Mouse (Mus musculus) induced T-regulatory cell, adult 2 months (primary cell): ENCODE results near the gene Slc30a4.

Source experiments
- DNase-seq: peaks from one replicate; pipeline ENCODE4 v3.0.0-alpha.2; 2012; ENCODE audit warnings: low read depth

Slc30a4 gene

GRCm38 (mm10) chr2:122681379-122682137, 20.9 kb downstream of the Slc30a4 start:
- DNase-seq: peak; percentile 33

DNA sequence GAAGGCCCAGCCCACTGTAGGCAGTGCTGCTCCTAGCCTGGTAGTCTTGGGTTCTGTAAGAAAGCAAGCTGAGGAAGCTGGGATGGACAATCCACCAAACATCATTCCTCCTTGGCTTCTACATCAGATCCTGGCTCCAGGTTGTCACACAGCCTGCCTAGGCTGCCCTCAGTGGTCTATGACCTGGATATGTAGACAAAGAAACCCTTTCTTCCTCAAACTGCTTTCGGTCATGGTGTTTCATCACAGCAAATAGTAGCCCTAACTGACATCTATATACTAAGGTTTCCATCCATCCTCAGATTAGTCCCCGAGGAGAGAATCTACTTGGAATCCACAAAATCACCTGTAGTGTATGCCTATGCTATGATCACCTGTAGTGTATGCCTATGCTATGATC, 27.3 kb downstream of the Slc30a4 start:
- DNase-seq: no peak

DNA sequence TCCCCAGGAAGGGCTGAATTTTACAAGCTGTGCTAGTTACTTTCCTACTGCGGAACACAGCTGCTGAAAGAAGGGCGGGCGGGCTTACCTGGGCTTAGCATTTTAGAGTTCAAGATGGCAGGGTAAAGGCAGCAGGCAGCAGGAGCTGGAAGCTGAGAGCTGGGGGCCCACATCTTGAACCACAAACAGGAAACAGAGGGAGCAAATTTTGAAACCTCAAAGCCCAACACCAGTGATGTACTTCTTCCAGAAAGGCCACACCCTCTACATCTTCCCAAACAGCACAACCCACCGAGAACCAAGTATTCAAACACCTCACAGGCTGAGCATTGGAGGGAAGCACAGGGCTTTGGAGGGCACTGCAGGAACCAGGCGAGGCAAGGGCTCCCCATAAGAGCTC, 29.6 kb downstream of the Slc30a4 start:
- peak; percentile 37 for DNase-seq

DNA sequence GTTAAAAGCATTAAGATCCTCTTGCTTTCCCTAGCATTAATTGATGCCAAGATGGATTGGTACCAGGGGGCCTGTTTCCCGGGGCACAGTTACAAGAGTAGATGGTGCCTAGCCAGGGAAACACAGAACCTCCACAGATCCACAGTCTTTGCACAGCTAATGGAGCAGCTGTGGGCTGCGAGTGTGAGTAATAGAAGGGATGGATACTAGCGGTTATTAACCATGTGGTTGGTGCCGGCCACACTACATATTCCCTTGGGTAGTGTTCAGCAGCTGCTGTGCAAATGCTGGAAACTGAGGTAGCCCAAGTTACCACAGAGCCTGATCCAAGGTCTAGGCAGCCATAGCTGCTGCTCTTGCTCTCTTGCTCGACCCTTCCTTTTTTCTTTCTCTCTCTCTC, 30.7 kb downstream of the Slc30a4 start:
- DNase-seq: no peak

DNA sequence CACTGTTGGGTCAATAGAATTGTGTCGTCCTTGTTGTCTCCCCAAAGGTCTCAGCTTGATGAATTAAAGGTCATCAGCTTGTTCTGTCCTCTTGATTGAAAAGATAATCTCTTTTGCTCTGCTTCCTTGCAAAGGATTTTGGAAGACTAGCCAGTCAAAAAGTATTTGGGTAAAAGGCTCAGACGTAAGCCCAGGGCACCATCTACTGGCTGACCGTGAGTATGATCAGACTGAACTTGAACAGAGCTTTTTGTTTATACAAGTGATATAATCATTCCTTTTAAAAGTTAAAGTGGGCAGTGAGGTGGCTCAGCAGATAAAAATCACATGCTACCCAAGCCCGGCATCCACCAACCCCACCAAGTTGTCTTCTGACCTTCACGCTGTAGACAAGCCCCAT, 34.6 kb downstream of the Slc30a4 start:
- peak; percentile 75 for DNase-seq

GRCm38 (mm10) chr2:122665973-122666875, 36.2 kb downstream of the Slc30a4 start:
- peak; percentile 83 for DNase-seq

DNA sequence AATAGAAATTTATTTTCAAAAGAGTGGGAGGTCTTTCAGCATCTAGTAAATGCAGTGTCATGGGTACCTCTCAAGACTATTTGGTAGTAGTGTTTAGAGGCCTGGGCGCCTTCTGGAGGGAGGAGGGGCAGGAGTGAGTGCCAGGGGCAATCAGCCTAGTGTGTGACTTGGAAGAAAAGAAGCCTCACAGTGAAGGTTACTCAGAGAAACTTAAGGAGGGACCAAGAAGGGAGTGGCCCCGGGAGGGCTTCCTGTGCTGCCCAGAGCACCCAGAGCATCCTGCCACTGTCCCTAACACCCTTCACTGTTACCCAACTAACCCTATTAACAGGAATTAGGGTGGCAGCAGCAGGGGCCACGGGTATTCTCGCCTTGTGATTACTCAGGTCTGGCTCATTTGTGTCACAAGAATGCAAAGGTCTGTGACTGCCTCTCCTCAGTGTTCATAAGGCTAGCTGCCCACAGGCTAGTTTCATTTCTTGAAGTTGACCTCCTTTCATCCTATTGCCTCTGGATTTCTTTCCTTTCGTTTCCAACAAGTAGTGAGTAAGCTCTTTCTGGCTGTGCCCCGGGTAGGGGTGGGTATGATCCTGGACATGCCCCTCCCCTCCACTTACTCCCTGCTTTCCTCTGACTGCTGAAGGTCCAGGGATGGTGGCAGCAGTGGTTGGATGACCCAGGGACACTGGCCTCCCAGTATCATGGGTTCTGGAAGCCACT, 37.0 kb downstream of the Slc30a4 start:
- peak; percentile 27 for DNase-seq

DNA sequence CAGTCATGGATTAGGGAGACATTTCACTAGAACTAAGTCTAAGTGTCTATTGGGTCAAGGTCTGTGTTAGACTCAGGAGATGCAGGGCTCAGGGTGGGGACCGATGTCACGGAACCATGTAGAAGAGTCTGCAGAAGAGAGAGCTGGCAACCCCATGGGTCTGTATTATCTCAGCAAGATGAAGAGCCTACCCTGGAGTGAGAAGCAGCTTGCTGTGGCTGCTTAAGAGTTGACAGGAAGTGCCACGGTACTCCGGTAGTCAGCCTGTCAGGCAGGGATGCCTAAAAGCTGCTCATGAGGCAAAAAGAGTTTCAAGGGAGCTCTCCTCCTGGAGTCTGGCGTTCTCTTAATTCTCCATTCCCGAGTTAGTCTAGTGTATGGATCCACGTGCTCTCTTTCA, 42.6 kb downstream of the Slc30a4 start:
- DNase-seq: peak; percentile 11

GRCm38 (mm10) chr2:122657707-122658524, 44.5 kb downstream of the Slc30a4 start:
- DNase-seq: no peak

DNA sequence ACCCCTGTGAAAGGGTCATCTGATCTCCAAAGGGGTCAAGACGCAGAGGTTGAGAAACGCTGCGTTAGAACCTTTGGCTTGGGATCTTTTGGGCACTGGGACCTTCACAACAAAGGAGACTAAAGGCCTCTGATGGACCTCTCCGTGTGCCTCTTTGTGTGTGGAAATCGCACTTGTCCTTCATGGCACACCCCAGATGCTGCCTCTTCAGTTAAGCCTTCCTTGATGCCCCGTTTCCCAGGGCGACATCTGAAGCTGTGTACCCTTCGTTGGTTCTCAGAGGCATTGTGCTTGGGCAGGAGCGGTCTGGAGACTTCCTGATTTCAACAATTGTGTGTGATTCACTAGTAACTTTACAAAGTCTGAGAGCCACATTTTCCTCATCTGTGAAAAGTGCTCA, 45.7 kb downstream of the Slc30a4 start:
- DNase-seq: no peak

DNA sequence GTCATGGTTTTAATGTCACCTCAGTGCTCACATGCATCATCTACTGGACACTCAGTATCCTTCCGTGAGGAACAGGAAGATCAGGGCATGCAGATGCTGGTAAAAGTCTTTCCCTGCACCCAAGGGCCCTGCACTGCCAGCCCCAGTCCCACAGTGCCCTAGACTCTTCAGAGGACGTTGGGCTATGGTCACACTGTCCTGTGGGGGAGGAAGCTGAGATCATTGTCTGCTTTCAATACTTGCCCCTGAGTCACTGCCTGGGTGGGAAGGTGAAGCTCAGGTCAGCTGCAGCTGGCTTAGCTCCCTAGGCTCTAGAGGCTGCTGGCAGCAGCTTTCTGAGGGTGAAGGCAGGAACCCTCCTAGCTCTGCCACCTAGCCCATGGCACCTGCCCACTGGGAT, 46.4 kb downstream of the Slc30a4 start:
- no peak for DNase-seq

DNA sequence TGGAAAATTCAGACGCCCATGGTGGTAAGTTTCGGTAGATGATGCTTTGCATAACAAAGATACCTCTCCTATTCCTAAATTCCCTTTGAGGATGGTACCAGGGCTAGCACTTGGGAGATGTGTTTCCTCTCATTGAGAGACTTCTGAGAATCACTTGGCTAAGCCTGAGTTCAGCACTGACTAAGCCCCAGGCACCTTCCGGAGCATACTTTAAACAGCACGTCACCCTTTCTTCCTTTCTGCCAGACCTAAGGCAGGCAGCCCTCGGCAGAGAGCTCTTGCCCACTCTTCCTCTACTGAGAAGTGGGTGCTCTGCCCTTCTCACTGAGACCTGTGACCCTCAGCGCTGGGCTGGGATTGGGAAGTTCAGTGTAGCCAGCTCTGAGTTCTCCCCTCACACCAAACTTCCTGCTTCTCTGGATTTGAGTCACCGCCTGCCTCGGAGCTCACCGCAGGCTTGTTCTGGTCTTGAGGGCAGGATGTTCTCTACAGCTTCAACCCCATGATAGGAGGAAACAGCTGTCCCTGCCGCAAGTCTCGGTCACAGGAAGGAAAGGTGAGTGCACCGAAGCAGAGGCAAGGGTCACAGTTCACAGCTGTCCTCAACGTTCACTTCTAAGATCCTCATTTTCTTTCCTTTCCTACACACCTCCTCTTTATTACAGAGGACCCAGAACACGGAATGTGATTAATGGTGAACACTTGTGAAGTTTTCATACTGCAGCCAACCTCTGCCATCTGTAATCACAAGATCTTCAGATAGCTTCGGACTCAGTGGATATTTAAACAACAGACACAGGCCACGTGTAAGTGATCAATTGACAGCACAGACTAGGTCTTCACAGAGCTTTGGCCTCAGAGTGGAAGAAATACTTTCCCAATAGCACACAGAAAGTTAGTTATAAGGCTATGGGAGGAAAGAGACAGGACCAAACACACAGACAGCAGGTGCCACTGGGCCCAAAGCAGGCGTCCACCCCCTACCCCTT, 50.1 kb downstream of the Slc30a4 start:
- DNase-seq: peak; percentile 90

- no peak for DNase-seq
Observed at GRCm38 (mm10) chr2:122638673-122639072, 63.8 kb downstream of the Slc30a4 start.

DNA sequence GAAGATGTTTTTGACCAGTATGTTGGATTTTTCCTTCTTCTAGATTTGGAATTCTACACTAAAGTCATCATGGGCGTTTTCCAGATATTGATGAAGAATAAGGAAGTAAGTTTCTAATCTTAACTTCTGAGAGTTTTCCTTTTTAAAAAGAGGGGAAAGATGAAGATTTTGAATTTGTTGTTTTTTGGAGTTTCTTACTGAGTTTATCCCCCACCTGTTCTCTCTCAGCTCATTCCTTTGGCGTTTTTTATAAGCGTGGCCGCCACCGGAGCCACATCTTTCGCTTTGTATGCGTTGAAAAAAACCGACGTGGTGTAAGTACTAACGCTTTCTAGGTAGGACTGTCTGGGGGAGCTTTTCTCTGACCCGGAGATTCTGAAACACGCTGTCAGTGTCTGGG, 64.4 kb downstream of the Slc30a4 start:
- DNase-seq: no peak

- DNase-seq: peak; percentile 84
Observed at GRCm38 (mm10) chr2:122637526-122637997, 64.9 kb downstream of the Slc30a4 start.

- no peak for DNase-seq
Observed at GRCm38 (mm10) chr2:122636686-122637085, 65.8 kb downstream of the Slc30a4 start, which contains the start of gene AA467197. Gene AA467197, plus strand, starts transcription at chr2:122636986.
